Mouse (Mus musculus): Measurements from ENCODE around the gene Gm5346. TPM values are rescaled to one million over a fixed set of nuclear protein-coding genes. Genes with fewer than 3 reads are reported as not detected.
"Not testable (repeated sequence)": the region's sequence is repeated elsewhere in the genome, so short reads cannot be mapped to it uniquely, and the experiment has no call there.

The Gm5346 gene
- polyA plus RNA-seq (2015; fragmentation: Nextera tagmentation; extraction: Ambion mirVana) = not detected in 2 replicates

GRCm38 (mm10) chr8:43627176-43627575 lies at the start of gene Gm5346:
Gene Gm5346, minus strand, starts transcription at chr8:43627276.
- 84% methylated on average over 3 of the region's 3 CpGs for WGBS
- Histone ChIP-seq H3K4me2 (no peak within 1 kb of the TSS), H3K9ac (no peak within 1 kb of the TSS), H3K4me1 (no peaks in the 10 kb centered on the region), H3K27ac (no peak within 1 kb of the TSS), H3K9me3 (no peaks in the 10 kb centered on the region), H3K4me3 (no peak within 1 kb of the TSS), H3K27me3 (no peaks in the 10 kb centered on the region), H3K36me3 (no peaks in the 10 kb centered on the region)
- ATAC-seq (ENCODE audit: insufficient number of reproducible peaks, insufficient read depth, low FRiP score, low TSS enrichment, low read depth) = no peak

- Histone ChIP-seq H3K4me2 (no peak overlapping the region), H3K27ac (no peak overlapping the region), H3K9ac (no peak overlapping the region), H3K27me3 (no peaks in the 10 kb centered on the region), H3K4me1 (no peaks in the 10 kb centered on the region), H3K4me3 (no peak overlapping the region), H3K9me3 (no peaks in the 10 kb centered on the region), H3K36me3 (no peaks in the 10 kb centered on the region)
- ATAC-seq (ENCODE audit: insufficient number of reproducible peaks, insufficient read depth, low FRiP score, low TSS enrichment, low read depth) = no peak
- 87% methylated on average over 1 of the region's 1 CpGs for WGBS
These were observed 11.0 kb downstream of the Gm5346 start for GRCm38 (mm10) chr8:43616046-43616445.

GRCm38 (mm10) chr8:43603657-43604056 lies 23.4 kb downstream of the Gm5346 start:
- H3K27me3 ChIP-seq; H3K36me3 ChIP-seq; H3K9ac ChIP-seq; H3K4me1 ChIP-seq; H3K9me3 ChIP-seq; H3K4me3 ChIP-seq; ATAC-seq (ENCODE audit: insufficient number of reproducible peaks, insufficient read depth, low FRiP score, low TSS enrichment, low read depth); H3K27ac ChIP-seq; H3K4me2 ChIP-seq: not testable (repeated sequence)
- 84% methylated on average over 13 of the region's 13 CpGs for WGBS

GRCm38 (mm10) chr8:43603166-43603565 lies 23.9 kb downstream of the Gm5346 start:
- not testable (repeated sequence) for H3K9ac ChIP-seq; H3K27ac ChIP-seq; H3K4me3 ChIP-seq; H3K9me3 ChIP-seq; H3K4me1 ChIP-seq; H3K4me2 ChIP-seq; H3K27me3 ChIP-seq; ATAC-seq (ENCODE audit: insufficient number of reproducible peaks, insufficient read depth, low FRiP score, low TSS enrichment, low read depth); H3K36me3 ChIP-seq
- WGBS = 95% methylated on average over 15 of the region's 15 CpGs

- not testable (repeated sequence) for H3K4me3 ChIP-seq; ATAC-seq (ENCODE audit: insufficient number of reproducible peaks, insufficient read depth, low FRiP score, low TSS enrichment, low read depth); H3K4me2 ChIP-seq; H3K4me1 ChIP-seq; H3K27ac ChIP-seq; H3K36me3 ChIP-seq; H3K9ac ChIP-seq; H3K27me3 ChIP-seq; H3K9me3 ChIP-seq
- 90% methylated on average over 2 of the region's 2 CpGs for WGBS
These were observed 50.5 kb downstream of the Gm5346 start, which contains the start of gene Adam26a for GRCm38 (mm10) chr8:43576607-43577006. Gene Adam26a, minus strand, starts transcription at chr8:43576707.

Other genes with a start within 250 kb of the Gm5346 start
- not detected in 2 replicates for gene Adam26b, start 99.2 kb downstream of the Gm5346 start, polyA plus RNA-seq (2015; fragmentation: Nextera tagmentation; extraction: Ambion mirVana)
- not detected in 2 replicates for gene Adam26a, start 50.6 kb downstream of the Gm5346 start, polyA plus RNA-seq (2015; fragmentation: Nextera tagmentation; extraction: Ambion mirVana)
- not detected in 2 replicates for gene Adam34, start 82.8 kb upstream of the Gm5346 start, polyA plus RNA-seq (2015; fragmentation: Nextera tagmentation; extraction: Ambion mirVana)

Data from embryonic facial prominence, embryonic 13.5 days (tissue).